Mouse (Mus musculus): ENCODE results near the gene Cacnb1. TPM values are rescaled to one million over a fixed set of nuclear protein-coding genes. Genes with fewer than 3 reads are reported as not detected.

Gene Cacnb1
- total and polyA plus RNA-seq, 3 experiments: 0.36 to 0.55 TPM; not detected in 1

DNA sequence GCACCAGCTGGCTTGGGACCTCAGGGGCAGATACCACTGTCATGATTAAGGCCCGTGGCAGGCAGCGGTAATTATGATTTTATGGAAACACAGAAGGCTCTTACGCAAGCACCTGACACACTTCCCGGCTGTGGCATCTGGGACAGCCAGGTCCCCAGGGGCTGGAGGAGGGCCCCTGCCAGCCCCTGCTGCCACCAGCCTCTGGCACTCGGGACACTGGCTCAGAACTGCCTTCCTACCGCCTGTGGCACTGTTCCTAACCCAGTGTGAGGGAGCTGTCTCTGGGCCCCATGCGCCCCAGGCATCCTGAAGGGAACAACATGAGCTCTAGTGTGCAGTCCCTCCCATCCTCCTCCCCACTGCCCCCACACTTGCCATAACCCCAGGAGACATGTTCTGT lies 36.8 kb upstream of the Cacnb1 start:
- Histone ChIP-seq H3K9me3 (replicated peaks; ENCODE audit: low read length) (no peaks in the 10 kb centered on the region), H3K4me1 (ENCODE audit: control insufficient read depth in 1 of 2, insufficient read depth in 2 of 2) (peaks cover 20 to 30% of the 10 kb centered on the region in 2 experiments), H3K27ac (ENCODE audit: insufficient read depth, low read depth) (no peak overlapping the region), H3K9ac (ENCODE audit: insufficient read depth, low read depth) (no peak overlapping the region), H3K27me3 (replicated peaks) (no peaks in the 10 kb centered on the region), H3K4me3 (replicated peaks in 1 of 3; ENCODE audit: low read depth in 2 of 3, low read length in 2 of 3, poor library complexity in 1 of 3) (no peak overlapping the region), H3K79me2 (replicated peaks; ENCODE audit: control insufficient read depth, extremely low read depth, insufficient read depth, poor library complexity, severe bottlenecking) (no peaks in the 10 kb centered on the region), H3K4me2 (ENCODE audit: insufficient read depth, low read depth, poor library complexity, severe bottlenecking) (no peak overlapping the region), H3K36me3 (replicated peaks in 1 of 2; ENCODE audit: control insufficient read depth in 1 of 2, insufficient read depth in 1 of 2, low read length in 1 of 2) (no peaks in the 10 kb centered on the region)
- no peak for TF ChIP-seq GABPA (IDR thresholded peaks at IDR 0.05; ENCODE audit: insufficient replicate concordance, low read depth, low read length)
- no peak for TF ChIP-seq ZC3H11A (IDR thresholded peaks at IDR 0.05; ENCODE audit: low read depth, low read length)
- no peak for TF ChIP-seq TBP (conservative IDR thresholded peaks at IDR 0.05; ENCODE audit: low read depth, low read length)
- no peak for TF ChIP-seq UBTF (IDR thresholded peaks at IDR 0.05; ENCODE audit: low read depth, low read length)
- TF ChIP-seq MEF2A (IDR thresholded peaks at IDR 0.05; ENCODE audit: borderline replicate concordance, low read depth, low read length): no peak
- no peak for TF ChIP-seq CTCF (conservative IDR thresholded peaks at IDR 0.05 in 1 of 2, IDR thresholded peaks at IDR 0.05 in 1 of 2; ENCODE audit: low read depth in 2 of 2, low read length in 2 of 2)
- no peak for TF ChIP-seq HCFC1 (IDR thresholded peaks at IDR 0.05; ENCODE audit: low read depth, low read length)
- no peak for TF ChIP-seq USF1 (IDR thresholded peaks at IDR 0.05; ENCODE audit: low read depth, low read length)
- no peak for DNase-seq (ENCODE audit: extremely low read depth)
- in situ Hi-C loops (cut with MboI; ENCODE audit: low pct_ligation_motif_present, low pct_unique_long_range_greater_than_20kb, low sequenced_read_pairs): no loop called here
- dilution Hi-C loops (cut with MboI; ENCODE audit: extremely low pct_ligation_motif_present, extremely low pct_unique_long_range_greater_than_20kb, low sequenced_read_pairs): no loop called here

DNA sequence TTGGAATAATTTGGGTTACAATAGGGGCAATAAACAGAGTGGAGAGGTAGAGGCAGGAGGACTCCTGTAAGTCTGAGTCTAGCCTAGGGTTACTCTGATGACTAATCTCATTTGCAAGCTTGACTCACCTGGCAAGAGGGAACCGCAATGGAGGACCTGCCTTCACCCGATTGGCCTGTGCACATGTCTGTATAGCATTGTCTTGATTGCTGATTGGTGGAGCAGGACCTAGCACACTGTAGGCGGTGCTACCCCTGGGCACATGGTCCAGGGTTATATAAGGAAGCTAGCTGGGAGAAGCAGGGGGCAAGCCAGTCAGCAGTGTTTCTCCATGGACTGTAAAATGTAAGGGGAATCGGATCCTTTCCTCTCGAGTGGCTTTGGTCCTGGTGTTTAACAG lies 35.2 kb upstream of the Cacnb1 start:
- dilution Hi-C loops (cut with MboI; ENCODE audit: extremely low pct_ligation_motif_present, extremely low pct_unique_long_range_greater_than_20kb, low sequenced_read_pairs): no loop called here
- Histone ChIP-seq H3K9ac (ENCODE audit: insufficient read depth, low read depth) (no peak overlapping the region), H3K27me3 (replicated peaks) (no peaks in the 10 kb centered on the region), H3K27ac (ENCODE audit: insufficient read depth, low read depth) (no peak overlapping the region), H3K36me3 (replicated peaks in 1 of 2; ENCODE audit: control insufficient read depth in 1 of 2, insufficient read depth in 1 of 2, low read length in 1 of 2) (no peaks in the 10 kb centered on the region), H3K4me1 (ENCODE audit: control insufficient read depth in 1 of 2, insufficient read depth in 2 of 2) (peaks cover 20 to 28% of the 10 kb centered on the region in 2 experiments), H3K9me3 (replicated peaks; ENCODE audit: low read length) (peaks cover 8% of the 10 kb centered on the region), H3K79me2 (replicated peaks; ENCODE audit: control insufficient read depth, extremely low read depth, insufficient read depth, poor library complexity, severe bottlenecking) (no peaks in the 10 kb centered on the region), H3K4me3 (replicated peaks in 1 of 3; ENCODE audit: low read depth in 2 of 3, low read length in 2 of 3, poor library complexity in 1 of 3) (no peak overlapping the region), H3K4me2 (ENCODE audit: insufficient read depth, low read depth, poor library complexity, severe bottlenecking) (no peak overlapping the region)
- TF ChIP-seq ETS1 (conservative IDR thresholded peaks at IDR 0.05; ENCODE audit: low read depth, low read length) (0 out of 2 replicates have a peak, but pooled peaks have one; percentile 43), JUN (IDR thresholded peaks at IDR 0.05; ENCODE audit: insufficient read depth, low read depth, low read length) (0 out of 2 replicates have a peak, but pooled peaks have one; percentile 29), CHD2 (IDR thresholded peaks at IDR 0.05; ENCODE audit: low read length) (peak; percentile 79), NRF1 (IDR thresholded peaks at IDR 0.05; ENCODE audit: low read depth, low read length) (no peak), USF1 (IDR thresholded peaks at IDR 0.05; ENCODE audit: low read depth, low read length) (peak; percentile 67), CHD1 (IDR thresholded peaks at IDR 0.05; ENCODE audit: low read depth, low read length) (no peak), SMC3 (IDR thresholded peaks at IDR 0.05; ENCODE audit: low read depth, low read length) (no peak), JUND (conservative IDR thresholded peaks at IDR 0.05; ENCODE audit: low read depth, low read length) (peak; percentile 51; the same call in 1 of the 2 replicates), ELF1 (IDR thresholded peaks at IDR 0.05; ENCODE audit: low read depth, low read length) (0 out of 2 replicates have a peak, but pooled peaks have one; percentile 28), EP300 (IDR thresholded peaks at IDR 0.05; ENCODE audit: low read length) (peak; percentile 50; the same call in 1 of the 2 replicates), HCFC1 (IDR thresholded peaks at IDR 0.05; ENCODE audit: low read depth, low read length) (no peak), TBP (conservative IDR thresholded peaks at IDR 0.05; ENCODE audit: low read depth, low read length) (peak; percentile 95), TCF12 (IDR thresholded peaks at IDR 0.05; ENCODE audit: low read depth, low read length) (0 out of 2 replicates have a peak, but pooled peaks have one; percentile 24), MYC (IDR thresholded peaks at IDR 0.05; ENCODE audit: low read depth, low read length) (peak; percentile 82; the same call in 1 of the 2 replicates), USF2 (conservative IDR thresholded peaks at IDR 0.05; ENCODE audit: low read depth, low read length) (peak; percentile 66), IRF4 (IDR thresholded peaks at IDR 0.05; ENCODE audit: low read depth, low read length) (peak; percentile 13; the same call in 1 of the 2 replicates), MAX (IDR thresholded peaks at IDR 0.05; ENCODE audit: low read length) (peak; percentile 92)
- in situ Hi-C loops (cut with MboI; ENCODE audit: low pct_ligation_motif_present, low pct_unique_long_range_greater_than_20kb, low sequenced_read_pairs): no loop called here
- DNase-seq (ENCODE audit: extremely low read depth): peak; percentile 95
